Mouse (Mus musculus) bone marrow, adult 2 months (tissue): ENCODE data around the gene Unc5c.

ENCODE experiments used
- CTCF ChIP-seq: fragments of 200-500 bp; IDR thresholded peaks from 2 replicates; pipeline ENCODE4 v1.5.1; 2011; ENCODE audit warnings: low read length, control low read depth; ENCODE audit not compliant: control insufficient read depth, insufficient read depth
- POLR2A ChIP-seq: fragments of 200-500 bp; IDR thresholded peaks from 2 replicates; pipeline ENCODE4 v1.6.1; 2011; ENCODE audit warnings: low read depth, mild to moderate bottlenecking, control low read depth, low read length, borderline replicate concordance; ENCODE audit not compliant: control insufficient read depth

DNA sequence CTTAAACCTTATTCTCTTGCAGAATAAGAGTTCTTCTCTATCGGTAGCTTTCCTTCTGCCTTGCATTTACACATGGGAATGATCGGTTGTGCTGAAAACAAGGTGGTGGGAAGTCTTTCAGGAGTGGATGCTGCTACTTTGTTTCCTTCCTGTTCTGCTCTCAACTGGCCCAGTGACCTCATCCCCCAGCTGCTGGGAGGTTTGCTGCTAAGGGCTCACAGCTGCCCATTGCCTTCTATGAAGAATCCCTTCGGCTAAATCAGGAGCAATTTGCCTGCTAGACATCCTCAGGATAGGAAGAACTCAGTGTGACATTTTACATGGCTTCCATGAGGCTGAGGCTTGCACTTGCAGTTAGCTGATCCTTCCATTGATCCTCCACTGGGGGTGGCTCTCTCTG, 28.0 kb downstream of the Unc5c start:
- TF ChIP-seq CTCF, result no peak
- no peak for TF ChIP-seq POLR2A
